Mouse (Mus musculus): ENCODE data around the gene Inhbe.

DNA sequence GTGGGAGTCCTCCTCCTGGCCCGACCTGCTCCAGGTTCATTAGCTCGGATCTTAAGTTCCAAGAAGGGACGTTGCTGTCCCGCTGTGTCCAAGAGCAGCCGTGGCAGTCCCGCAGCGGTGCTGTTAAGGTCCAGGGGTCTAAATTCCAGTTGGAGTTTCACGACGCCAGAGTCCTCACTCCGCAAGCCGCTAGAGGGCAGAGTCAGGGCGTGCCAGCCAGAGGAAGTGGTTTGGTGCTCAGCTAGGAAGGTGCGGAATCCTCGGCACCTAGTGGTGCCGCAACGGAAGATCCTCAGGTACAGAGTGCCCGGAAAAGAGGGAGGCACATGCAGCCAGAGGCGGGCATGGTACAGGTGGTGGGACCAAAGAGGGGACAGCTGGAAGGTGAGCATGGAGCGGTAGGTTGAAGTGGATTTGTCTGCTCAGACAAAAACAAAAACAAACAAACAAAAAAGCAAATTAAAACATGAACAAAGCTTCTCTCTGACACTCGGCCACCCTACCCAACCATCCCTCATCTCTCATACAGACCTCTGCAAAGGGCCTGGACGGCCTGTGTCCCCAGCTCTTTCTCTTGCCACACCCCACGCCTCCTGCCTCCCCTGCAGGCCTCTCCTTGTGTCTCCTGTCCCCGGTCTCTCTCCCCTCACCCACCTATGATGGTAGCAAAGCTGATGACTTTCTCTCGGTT lies 3.5 kb downstream of the Inhbe start:
- peak; percentile 91 for TF ChIP-seq CTCF (IDR thresholded peaks at IDR 0.05; ENCODE audit: low read depth)
- TF ChIP-seq EP300 (IDR thresholded peaks at IDR 0.05; ENCODE audit: low read depth): no peak

All from heart, postnatal 0 days (tissue).